Mouse (Mus musculus): ENCODE measurements around the gene Hist1h2ai. TPM values are rescaled to one million over a fixed set of nuclear protein-coding genes. Genes with fewer than 3 reads are reported as not detected.
A peak's percentile ranks its signal among the peaks of the same experiment; 100 is the strongest.
"Not testable (repeated sequence)": the region's sequence is repeated elsewhere in the genome, so short reads cannot be mapped to it uniquely, and the experiment has no call there.

Hist1h2ai gene
- polyA plus RNA-seq (2012), result 28.0 and 37.9 TPM in 2 replicates

- not testable (repeated sequence) for H3K36me3 ChIP-seq (ENCODE audit: control insufficient read depth); H3K27me3 ChIP-seq (ENCODE audit: control insufficient read depth); H3K9me3 ChIP-seq (ENCODE audit: control insufficient read depth, low read length)
- peaks cover 67% of the 10 kb centered on the region for H3K4me1 ChIP-seq (ENCODE audit: control insufficient read depth)
- H3K4me3 ChIP-seq (replicated peaks), result peak within 1 kb of the TSS; percentile 78
Observed at GRCm38 (mm10) chr13:21715864-21716539, at the start of gene Hist1h2ai, which contains the start of gene Hist1h2bl. TSS of gene Hist1h2ai (plus strand) at chr13:21716422. TSS of gene Hist1h2bl (minus strand) at chr13:21716143.

- TF ChIP-seq TAL1 (IDR thresholded peaks at IDR 0.05; ENCODE audit: low read length) (no peak), GATA1 (IDR thresholded peaks at IDR 0.05; ENCODE audit: low read length) (no peak)
- H3K36me3 ChIP-seq (ENCODE audit: control insufficient read depth), result no peaks in the 10 kb centered on the region
- no peaks in the 10 kb centered on the region for H3K27me3 ChIP-seq (ENCODE audit: control insufficient read depth)
Observed at GRCm38 (mm10) chr13:21677305-21677704, 38.9 kb upstream of the Hist1h2ai start, which contains the start of gene Olfr1360. TSS of gene Olfr1360 (minus strand) at chr13:21677405.

GRCm38 (mm10) chr13:21697811-21698210, 18.4 kb upstream of the Hist1h2ai start, which contains the start of gene Olfr1359:
TSS of gene Olfr1359 (plus strand) at chr13:21698111.
- H3K4me1 ChIP-seq (ENCODE audit: control insufficient read depth), result peaks cover 2% of the 10 kb centered on the region; the same call in 1 of the 2 replicates
- no peaks in the 10 kb centered on the region for H3K9me3 ChIP-seq (ENCODE audit: control insufficient read depth, low read length)
- peaks cover 2% of the 10 kb centered on the region for H3K27me3 ChIP-seq (ENCODE audit: control insufficient read depth)
- H3K36me3 ChIP-seq (ENCODE audit: control insufficient read depth), result no peaks in the 10 kb centered on the region
- H3K4me3 ChIP-seq (replicated peaks), result no peak within 1 kb of the TSS
- TF ChIP-seq TAL1 (IDR thresholded peaks at IDR 0.05; ENCODE audit: low read length), result no peak

More at GRCm38 (mm10) chr13:21677305-21677704, 38.9 kb upstream of the Hist1h2ai start, which contains the start of gene Olfr1360:
- H3K4me1 ChIP-seq (ENCODE audit: control insufficient read depth), result no peaks in the 10 kb centered on the region
- no peaks in the 10 kb centered on the region for H3K9me3 ChIP-seq (ENCODE audit: control insufficient read depth, low read length)
- no peak within 1 kb of the TSS for H3K4me3 ChIP-seq (replicated peaks)

- TF ChIP-seq TAL1 (IDR thresholded peaks at IDR 0.05; ENCODE audit: low read length), result no peak
- H3K36me3 ChIP-seq (ENCODE audit: control insufficient read depth), result no peaks in the 10 kb centered on the region
- peaks cover 6% of the 10 kb centered on the region for H3K27me3 ChIP-seq (ENCODE audit: control insufficient read depth)
- no peaks in the 10 kb centered on the region for H3K9me3 ChIP-seq (ENCODE audit: control insufficient read depth, low read length)
- peaks cover 15% of the 10 kb centered on the region for H3K4me1 ChIP-seq (ENCODE audit: control insufficient read depth)
- H3K4me3 ChIP-seq (replicated peaks), result no peak overlapping the region
Observed at GRCm38 (mm10) chr13:21706669-21707068, 9.6 kb upstream of the Hist1h2ai start.

- H3K27me3 ChIP-seq (ENCODE audit: control insufficient read depth), result peaks cover 2% of the 10 kb centered on the region
- H3K4me3 ChIP-seq (replicated peaks), result peak overlapping the region; percentile 86
- H3K9me3 ChIP-seq (ENCODE audit: control insufficient read depth, low read length), result no peaks in the 10 kb centered on the region
- H3K4me1 ChIP-seq (ENCODE audit: control insufficient read depth), result peaks cover 33% of the 10 kb centered on the region
- no peaks in the 10 kb centered on the region for H3K36me3 ChIP-seq (ENCODE audit: control insufficient read depth)
- TF ChIP-seq TAL1 (IDR thresholded peaks at IDR 0.05; ENCODE audit: low read length) (no peak), GATA1 (IDR thresholded peaks at IDR 0.05; ENCODE audit: low read length) (no peak)
Observed at GRCm38 (mm10) chr13:21710031-21710711, 6.1 kb upstream of the Hist1h2ai start.

- TF ChIP-seq TAL1 (IDR thresholded peaks at IDR 0.05; ENCODE audit: low read length) (no peak), GATA1 (IDR thresholded peaks at IDR 0.05; ENCODE audit: low read length) (no peak)
- H3K27me3 ChIP-seq (ENCODE audit: control insufficient read depth), result no peaks in the 10 kb centered on the region
- H3K9me3 ChIP-seq (ENCODE audit: control insufficient read depth, low read length), result no peaks in the 10 kb centered on the region
- no peaks in the 10 kb centered on the region for H3K36me3 ChIP-seq (ENCODE audit: control insufficient read depth)
- peak overlapping the region; percentile 86 for H3K4me3 ChIP-seq (replicated peaks)
- H3K4me1 ChIP-seq (ENCODE audit: control insufficient read depth), result peaks cover 38% of the 10 kb centered on the region
Observed at GRCm38 (mm10) chr13:21710821-21711525, 5.2 kb upstream of the Hist1h2ai start.

GRCm38 (mm10) chr13:21711698-21712097, 4.5 kb upstream of the Hist1h2ai start:
- Histone ChIP-seq H3K4me1 (ENCODE audit: control insufficient read depth) (peaks cover 39% of the 10 kb centered on the region), H3K27me3 (ENCODE audit: control insufficient read depth) (no peaks in the 10 kb centered on the region), H3K4me3 (replicated peaks) (peak overlapping the region; percentile 86), H3K9me3 (ENCODE audit: control insufficient read depth, low read length) (no peaks in the 10 kb centered on the region), H3K36me3 (ENCODE audit: control insufficient read depth) (no peaks in the 10 kb centered on the region)
- TF ChIP-seq TAL1 (IDR thresholded peaks at IDR 0.05; ENCODE audit: low read length) (no peak), GATA1 (IDR thresholded peaks at IDR 0.05; ENCODE audit: low read length) (no peak)

GRCm38 (mm10) chr13:21714725-21715124, 1.5 kb upstream of the Hist1h2ai start:
- Histone ChIP-seq H3K9me3 (ENCODE audit: control insufficient read depth, low read length) (no peaks in the 10 kb centered on the region), H3K36me3 (ENCODE audit: control insufficient read depth) (no peaks in the 10 kb centered on the region; the same call in 1 of the 2 replicates), H3K4me3 (replicated peaks) (peak overlapping the region; percentile 78), H3K4me1 (ENCODE audit: control insufficient read depth) (peaks cover 63% of the 10 kb centered on the region), H3K27me3 (ENCODE audit: control insufficient read depth) (no peaks in the 10 kb centered on the region)
- TF ChIP-seq TAL1 (IDR thresholded peaks at IDR 0.05; ENCODE audit: low read length) (no peak), GATA1 (IDR thresholded peaks at IDR 0.05; ENCODE audit: low read length) (no peak)
